Mouse (Mus musculus) kidney, adult 2 months (tissue): ENCODE data around the gene Dhdh. TPM values are rescaled to one million over a fixed set of nuclear protein-coding genes. Genes with fewer than 3 reads are reported as not detected.

Experiments used
- DNase-seq: peaks from one replicate; pipeline ENCODE4 v3.0.0; 2021
- H3K27ac ChIP-seq: fragments of 200-500 bp; 2 replicates; pipeline ENCODE4 v1.5.1; 2012; ENCODE audit warnings: low read depth, low read length, control low read depth, inconsistent platforms; ENCODE audit not compliant: insufficient read depth
- H3K27me3 ChIP-seq: fragments of 200-500 bp; replicated peaks from 2 replicates; pipeline ENCODE4 v1.6.1; 2012; ENCODE audit warnings: mild to moderate bottlenecking, moderate library complexity, low read length, inconsistent platforms; ENCODE audit not compliant: control insufficient read depth, insufficient read depth
- H3K36me3 ChIP-seq: fragments of 200-500 bp; 2 replicates; pipeline ENCODE4 v1.6.1; 2012; ENCODE audit warnings: mild to moderate bottlenecking, moderate library complexity, low read length, inconsistent platforms; ENCODE audit not compliant: control insufficient read depth, insufficient read depth
- H3K4me1 ChIP-seq: fragments of 200-500 bp; 2 replicates; pipeline ENCODE4 v1.6.1; 2011; ENCODE audit warnings: low read length; ENCODE audit not compliant: control insufficient read depth, insufficient read depth
- H3K4me3 ChIP-seq: fragments of 200-500 bp; 2 replicates; pipeline ENCODE4 v1.5.1; 2011; ENCODE audit warnings: mild to moderate bottlenecking, low read depth, low read length, control low read depth; ENCODE audit not compliant: insufficient read depth
- CTCF ChIP-seq: fragments of 200-500 bp; conservative IDR thresholded peaks from 2 replicates; pipeline ENCODE4 v1.5.1; 2011; ENCODE audit warnings: low read depth, mild to moderate bottlenecking, control low read depth, low read length, moderate library complexity, mixed read lengths; ENCODE audit not compliant: insufficient read depth, insufficient read length
- POLR2A ChIP-seq: fragments of 200-500 bp; IDR thresholded peaks from one replicate; pipeline ENCODE4 v1.6.1; 2011; ENCODE audit warnings: low read depth, low read length, control low read depth
- WGBS: fragments of 180-500 bp; shearing (Covaris S2); methylation state at CpG from one replicate; pipeline ENCODE4 v1.1.7; 2018; 5-methylcytosine and 5-hydroxymethylcytosine counted together
- polyA plus RNA-seq: library from polyadenylated mRNA; depleted of rRNA; stranded (reverse); fragments of >200 nt; gene quantifications from 2 replicates; pipeline ENCODE4 v1.2.3, GENCODE M21; 2012

Dhdh gene
- polyA plus RNA-seq, 1 experiment = 6.0 TPM

DNA sequence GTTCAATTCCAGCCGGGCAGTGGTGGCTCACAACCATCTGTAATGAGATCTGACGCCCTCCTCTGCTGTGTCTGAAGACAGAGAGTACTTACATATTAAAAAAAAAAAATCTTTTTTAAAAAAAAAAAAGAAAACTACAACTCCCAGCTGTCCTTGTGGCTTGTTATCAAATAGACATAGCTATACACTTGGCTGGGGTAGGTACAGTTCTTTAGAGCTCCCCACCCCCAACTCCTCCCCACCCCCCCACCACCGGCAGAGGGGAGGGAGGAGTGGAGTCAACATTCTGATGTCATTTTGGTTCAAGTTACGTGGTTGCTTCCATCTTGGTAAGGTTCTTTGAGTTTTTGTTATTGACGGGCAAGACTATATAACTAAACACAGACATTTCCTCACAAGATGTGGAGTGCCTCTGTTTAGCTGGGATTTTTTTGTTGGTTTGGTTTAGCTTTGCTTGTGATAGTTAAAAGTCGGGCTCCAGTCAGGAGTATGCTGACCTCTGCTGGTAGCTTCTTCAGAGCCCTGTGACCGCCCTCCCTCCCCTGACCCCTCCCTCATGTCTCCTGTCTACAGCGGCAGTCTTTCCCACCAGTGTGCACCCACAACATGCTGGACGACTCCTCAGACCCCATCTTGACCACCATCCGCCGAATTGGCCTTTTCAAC is 41.1 kb downstream of the Dhdh start:
- Histone ChIP-seq H3K27ac (no peak overlapping the region), H3K36me3 (no peaks in the 10 kb centered on the region), H3K4me1 (no peaks in the 10 kb centered on the region), H3K27me3 (no peaks in the 10 kb centered on the region), H3K4me3 (no peak overlapping the region)
- DNase-seq = no peak
- WGBS = 37% methylated on average over 11 of the region's 11 CpGs
- TF ChIP-seq CTCF (peak; percentile 59), POLR2A (no peak)

DNA sequence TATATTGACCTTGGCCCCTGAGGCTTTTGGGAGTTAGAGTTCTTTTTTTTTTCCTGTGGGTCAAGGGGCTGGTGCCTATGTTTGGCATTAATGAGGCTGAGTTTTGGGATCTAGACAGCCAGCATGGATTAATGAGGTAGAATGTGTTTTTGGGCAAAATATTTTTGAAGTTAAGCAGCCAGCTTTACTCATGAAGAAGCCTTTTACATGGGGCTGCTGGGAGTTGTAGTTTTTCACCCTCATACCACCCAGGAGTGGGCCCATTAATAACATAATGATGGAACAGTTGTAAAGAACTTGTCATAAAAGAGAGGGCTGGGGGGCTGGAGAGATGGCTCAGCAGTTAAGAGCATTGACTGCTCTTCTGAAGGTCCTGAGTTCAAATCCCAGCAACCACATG is 42.0 kb downstream of the Dhdh start:
- Histone ChIP-seq H3K36me3 (no peaks in the 10 kb centered on the region), H3K4me3 (no peak overlapping the region), H3K27ac (no peak overlapping the region), H3K27me3 (no peaks in the 10 kb centered on the region), H3K4me1 (no peaks in the 10 kb centered on the region)
- TF ChIP-seq CTCF (no peak), POLR2A (no peak)
- no peak for DNase-seq

DNA sequence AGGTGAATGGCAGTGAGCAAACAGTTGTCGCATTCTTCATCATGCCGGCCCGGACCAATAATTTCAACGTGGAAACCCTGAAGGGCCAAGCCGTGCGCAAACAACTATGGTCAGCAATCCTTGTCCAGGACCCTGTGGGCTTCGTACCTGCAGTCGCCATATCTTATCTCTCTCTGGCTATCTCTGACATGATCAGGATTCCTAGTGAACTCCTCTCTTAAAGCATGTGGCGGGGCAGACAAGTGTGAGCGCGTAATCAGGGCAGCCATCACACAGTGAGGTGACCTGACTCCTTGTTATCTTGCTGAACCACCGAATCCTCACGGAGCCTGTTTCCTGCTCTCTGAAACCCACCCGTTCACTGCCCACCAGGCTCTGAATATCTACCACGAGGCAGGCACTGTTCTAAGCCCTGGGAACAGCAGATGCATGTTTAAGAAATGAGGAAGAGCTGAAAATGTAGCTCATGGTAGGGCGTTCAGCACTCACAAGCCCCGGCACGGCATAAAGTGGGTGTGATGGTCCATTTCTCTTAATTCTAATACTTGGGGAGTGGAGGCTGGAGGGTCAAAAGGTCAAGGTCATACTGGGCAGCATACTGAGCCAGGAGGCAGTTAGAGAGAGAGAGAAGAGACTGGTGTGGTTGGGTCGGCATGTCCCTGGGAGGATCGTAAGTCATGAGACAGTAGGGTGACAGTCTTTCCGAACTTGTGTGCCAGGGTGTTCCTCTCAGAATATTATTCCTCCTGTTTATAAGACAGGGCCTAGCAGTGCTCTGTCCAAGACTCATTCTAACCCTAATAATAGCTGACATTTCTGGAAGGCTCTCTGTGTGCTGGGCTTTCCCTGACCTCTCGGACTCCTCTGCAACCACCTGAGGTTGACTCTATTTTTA is 44.8 kb downstream of the Dhdh start:
- WGBS = 88% methylated on average over 22 of the region's 22 CpGs
- DNase-seq = no peak
- H3K36me3 ChIP-seq = no peaks in the 10 kb centered on the region
- no peaks in the 10 kb centered on the region for H3K27me3 ChIP-seq
- H3K4me1 ChIP-seq = no peaks in the 10 kb centered on the region
- TF ChIP-seq POLR2A = no peak
- TF ChIP-seq CTCF = no peak
- no peak overlapping the region for H3K27ac ChIP-seq
- no peak overlapping the region for H3K4me3 ChIP-seq

DNA sequence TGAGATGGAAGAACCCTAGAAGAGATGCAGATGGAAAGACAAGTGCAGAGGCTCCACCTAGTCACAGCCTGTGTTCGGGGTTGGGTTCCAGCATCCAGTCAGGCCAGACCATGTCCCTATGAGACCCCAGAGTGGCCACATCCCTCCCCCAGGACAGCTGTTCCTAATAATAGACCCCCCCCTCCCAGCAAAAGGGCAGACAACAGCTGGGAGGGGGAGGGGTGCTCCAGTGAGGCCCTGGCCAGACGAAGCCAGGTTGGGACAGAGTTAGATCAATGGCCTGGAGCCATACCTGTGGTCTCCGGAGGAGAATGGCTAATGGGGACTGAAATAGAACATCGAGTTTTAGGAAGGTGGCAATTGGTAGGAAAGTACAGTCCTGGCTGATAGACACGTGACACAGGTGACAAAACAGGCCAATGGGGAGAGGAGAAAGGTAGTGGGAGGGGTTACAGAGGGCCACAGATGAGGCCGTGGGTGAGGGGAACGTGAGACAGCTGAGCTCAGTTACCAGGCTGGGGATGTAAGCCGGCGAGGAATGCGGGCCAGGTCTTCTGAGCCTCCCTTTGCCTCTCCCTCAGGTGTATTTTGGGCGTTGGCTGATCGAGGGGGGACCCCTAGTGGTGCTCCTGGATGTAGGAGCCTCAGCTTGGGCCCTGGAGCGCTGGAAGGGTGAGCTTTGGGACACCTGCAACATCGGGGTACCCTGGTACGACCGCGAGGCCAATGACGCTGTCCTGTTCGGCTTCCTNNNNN is 50.9 kb downstream of the Dhdh start, which contains the start of gene Ruvbl2:
Ruvbl2 (minus strand) TSS at position 576 of the 756 bp plus-strand sequence.
- TF ChIP-seq CTCF = peak; percentile 33; the same call in 1 of the 2 replicates
- no peak for TF ChIP-seq POLR2A
- peak; percentile 50 for DNase-seq
- Histone ChIP-seq H3K27me3 (no peaks in the 10 kb centered on the region), H3K27ac (peak within 1 kb of the TSS; percentile 5; the same call in 1 of the 2 replicates), H3K36me3 (no peaks in the 10 kb centered on the region), H3K4me1 (peaks cover 12% of the 10 kb centered on the region), H3K4me3 (no peak within 1 kb of the TSS)
- 34% methylated on average over 19 of the region's 19 CpGs for WGBS

DNA sequence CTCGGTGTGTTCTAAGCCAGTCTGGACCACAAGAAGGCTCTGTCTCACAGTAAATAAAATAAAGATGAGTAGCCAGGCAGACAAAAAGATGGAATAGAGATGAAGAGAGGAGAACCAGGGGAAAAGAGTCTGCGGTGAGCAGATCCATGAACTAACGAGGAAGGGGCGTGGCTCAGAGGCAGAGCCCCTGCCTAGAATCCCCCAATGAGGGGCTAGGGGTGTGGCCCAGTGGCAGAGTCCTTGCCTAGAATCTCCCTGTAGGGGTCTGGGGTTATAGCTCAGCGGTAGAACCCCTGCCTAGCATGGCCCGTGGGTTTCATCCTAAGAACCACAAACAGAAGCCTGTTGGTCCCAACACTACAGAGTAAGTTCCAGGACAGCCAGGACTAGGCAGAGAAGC is 51.6 kb downstream of the Dhdh start:
- WGBS = 69% methylated on average over 6 of the region's 6 CpGs
- H3K27ac ChIP-seq = no peak overlapping the region
- peaks cover 12% of the 10 kb centered on the region for H3K4me1 ChIP-seq
- no peak for DNase-seq
- no peaks in the 10 kb centered on the region for H3K36me3 ChIP-seq
- TF ChIP-seq CTCF (no peak), POLR2A (no peak)
- H3K27me3 ChIP-seq = no peaks in the 10 kb centered on the region
- no peak overlapping the region for H3K4me3 ChIP-seq

DNA sequence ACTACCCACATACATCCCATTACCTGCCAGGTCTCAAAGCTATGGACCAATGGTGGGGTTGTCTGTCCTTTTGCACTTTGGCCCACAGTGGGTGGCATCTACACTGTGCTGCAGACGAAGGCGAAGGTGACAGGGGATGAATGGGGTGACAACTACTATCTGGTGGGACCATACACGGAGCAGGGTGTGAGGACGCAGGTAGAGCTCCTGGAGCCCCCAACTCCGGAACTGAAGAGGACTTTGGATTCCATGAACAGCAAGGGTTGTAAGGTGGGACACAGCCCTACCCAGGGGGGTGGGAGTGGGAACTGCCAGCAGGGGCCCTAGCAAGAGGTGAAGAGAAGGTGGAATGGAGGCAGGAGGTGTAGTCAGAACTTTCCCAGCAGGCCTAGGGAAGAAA is 52.2 kb downstream of the Dhdh start:
- Histone ChIP-seq H3K4me1 (peaks cover 12% of the 10 kb centered on the region), H3K36me3 (no peaks in the 10 kb centered on the region), H3K27me3 (no peaks in the 10 kb centered on the region), H3K4me3 (no peak overlapping the region), H3K27ac (no peak overlapping the region)
- 82% methylated on average over 5 of the region's 5 CpGs for WGBS
- DNase-seq = no peak
- no peak for TF ChIP-seq CTCF
- TF ChIP-seq POLR2A = no peak

DNA sequence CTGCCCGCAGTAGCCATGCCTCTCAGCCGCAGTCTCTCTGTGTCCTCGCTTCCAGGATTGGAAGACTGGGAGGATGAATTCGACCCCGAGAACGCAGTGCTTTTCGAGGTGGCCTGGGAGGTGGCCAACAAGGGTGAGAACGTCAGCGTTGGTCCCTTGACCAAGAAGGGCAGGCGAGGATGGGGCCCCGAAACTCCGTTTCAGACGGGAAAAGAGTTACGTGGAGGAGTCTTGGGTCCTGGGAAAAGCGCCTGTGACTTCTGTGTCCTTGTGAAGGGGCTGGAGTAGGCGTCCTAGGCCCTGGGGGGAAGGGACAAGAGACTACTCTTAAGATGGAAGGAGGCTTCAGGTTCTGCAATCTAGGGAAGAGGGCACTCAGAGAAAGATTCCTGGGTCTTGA is 53.6 kb downstream of the Dhdh start:
- under 1% methylated on average over 16 of the region's 16 CpGs for WGBS
- Histone ChIP-seq H3K36me3 (no peaks in the 10 kb centered on the region), H3K27ac (peak overlapping the region; percentile 85), H3K4me3 (peak overlapping the region; percentile 87), H3K27me3 (no peaks in the 10 kb centered on the region), H3K4me1 (peaks cover 12% of the 10 kb centered on the region)
- no peak for TF ChIP-seq CTCF
- no peak for TF ChIP-seq POLR2A
- DNase-seq = no peak
